Mouse (Mus musculus): ENCODE measurements around the gene Blvrb.

- TF ChIP-seq CTCF (IDR thresholded peaks at IDR 0.05; ENCODE audit: low read depth, low read length), result no peak
- no peak for TF ChIP-seq POLR2A (IDR thresholded peaks at IDR 0.05; ENCODE audit: borderline replicate concordance, low read depth, low read length)
Measured at GRCm38 (mm10) chr7:27452206-27452770, 4.5 kb downstream of the Blvrb start.
